Mouse (Mus musculus): ENCODE measurements around the gene Nsmce1. TPM values are rescaled to one million over a fixed set of nuclear protein-coding genes. Genes with fewer than 3 reads are reported as not detected.

Gene Nsmce1
- 33.7 and 39.8 TPM in 2 replicates for polyA plus RNA-seq (2011; ENCODE audit: insufficient read depth, insufficient read length, low read depth, missing spikeins)

- TF ChIP-seq EP300 (IDR thresholded peaks at IDR 0.05; ENCODE audit: insufficient read depth, low read depth, low read length), result no peak
- peak; percentile 23 for TF ChIP-seq POLR2A (IDR thresholded peaks at IDR 0.05; ENCODE audit: insufficient read depth, low read length)
- TF ChIP-seq CTCF (IDR thresholded peaks at IDR 0.05; ENCODE audit: low read depth, low read length), result no peak
- no peaks in the 10 kb centered on the region for H3K27me3 ChIP-seq (ENCODE audit: control insufficient read depth, insufficient read depth, low read length, poor library complexity, severe bottlenecking)
Measured at GRCm38 (mm10) chr7:125490947-125491735, at the start of gene Nsmce1. Gene Nsmce1, minus strand, starts transcription at chr7:125491596.

GRCm38 (mm10) chr7:125541026-125541425, 49.6 kb upstream of the Nsmce1 start:
- Histone ChIP-seq H3K9ac (ENCODE audit: low read depth, poor library complexity, severe bottlenecking) (no peak overlapping the region), H3K4me3 (ENCODE audit: low read depth, low read length) (no peak overlapping the region), H3K4me1 (ENCODE audit: control insufficient read depth, insufficient read depth, low read length) (no peaks in the 10 kb centered on the region), H3K27ac (ENCODE audit: insufficient read depth, low read length) (no peak overlapping the region), H3K36me3 (ENCODE audit: control insufficient read depth, insufficient read depth, low read length, poor library complexity, severe bottlenecking) (no peaks in the 10 kb centered on the region), H3K9me3 (replicated peaks; ENCODE audit: control insufficient read depth, insufficient read depth, low read length, poor library complexity, severe bottlenecking) (no peaks in the 10 kb centered on the region), H3K27me3 (ENCODE audit: control insufficient read depth, insufficient read depth, low read length, poor library complexity, severe bottlenecking) (no peaks in the 10 kb centered on the region)
- TF ChIP-seq POLR2A (IDR thresholded peaks at IDR 0.05; ENCODE audit: insufficient read depth, low read length), result no peak
- TF ChIP-seq CTCF (IDR thresholded peaks at IDR 0.05; ENCODE audit: low read depth, low read length), result no peak
- TF ChIP-seq EP300 (IDR thresholded peaks at IDR 0.05; ENCODE audit: insufficient read depth, low read depth, low read length), result no peak

More at GRCm38 (mm10) chr7:125490947-125491735, at the start of gene Nsmce1:
- no peaks in the 10 kb centered on the region for H3K36me3 ChIP-seq (ENCODE audit: control insufficient read depth, insufficient read depth, low read length, poor library complexity, severe bottlenecking)
- no peak within 1 kb of the TSS for H3K27ac ChIP-seq (ENCODE audit: insufficient read depth, low read length)
- no peaks in the 10 kb centered on the region for H3K4me1 ChIP-seq (ENCODE audit: control insufficient read depth, insufficient read depth, low read length)
- peak within 1 kb of the TSS; percentile 66 for H3K9ac ChIP-seq (ENCODE audit: low read depth, poor library complexity, severe bottlenecking)
- H3K4me3 ChIP-seq (ENCODE audit: low read depth, low read length), result peak within 1 kb of the TSS; percentile 93
- no peaks in the 10 kb centered on the region for H3K9me3 ChIP-seq (replicated peaks; ENCODE audit: control insufficient read depth, insufficient read depth, low read length, poor library complexity, severe bottlenecking)

- no peaks in the 10 kb centered on the region for H3K4me1 ChIP-seq (ENCODE audit: control insufficient read depth, insufficient read depth, low read length)
- no peak overlapping the region for H3K9ac ChIP-seq (ENCODE audit: low read depth, poor library complexity, severe bottlenecking)
- TF ChIP-seq POLR2A (IDR thresholded peaks at IDR 0.05; ENCODE audit: insufficient read depth, low read length) (no peak), CTCF (IDR thresholded peaks at IDR 0.05; ENCODE audit: low read depth, low read length) (no peak), EP300 (IDR thresholded peaks at IDR 0.05; ENCODE audit: insufficient read depth, low read depth, low read length) (no peak)
Measured at GRCm38 (mm10) chr7:125539351-125539750, 48.0 kb upstream of the Nsmce1 start.

GRCm38 (mm10) chr7:125527901-125528580, 36.6 kb upstream of the Nsmce1 start:
- no peaks in the 10 kb centered on the region for H3K36me3 ChIP-seq (ENCODE audit: control insufficient read depth, insufficient read depth, low read length, poor library complexity, severe bottlenecking)
- H3K4me3 ChIP-seq (ENCODE audit: low read depth, low read length), result no peak overlapping the region
- H3K4me1 ChIP-seq (ENCODE audit: control insufficient read depth, insufficient read depth, low read length), result no peaks in the 10 kb centered on the region
- no peaks in the 10 kb centered on the region for H3K27me3 ChIP-seq (ENCODE audit: control insufficient read depth, insufficient read depth, low read length, poor library complexity, severe bottlenecking)
- no peak for TF ChIP-seq CTCF (IDR thresholded peaks at IDR 0.05; ENCODE audit: low read depth, low read length)
- no peak overlapping the region for H3K9ac ChIP-seq (ENCODE audit: low read depth, poor library complexity, severe bottlenecking)
- no peak overlapping the region for H3K27ac ChIP-seq (ENCODE audit: insufficient read depth, low read length)
- H3K9me3 ChIP-seq (replicated peaks; ENCODE audit: control insufficient read depth, insufficient read depth, low read length, poor library complexity, severe bottlenecking), result no peaks in the 10 kb centered on the region; the same call in 1 of the 2 replicates

More at GRCm38 (mm10) chr7:125539351-125539750, 48.0 kb upstream of the Nsmce1 start:
- peaks cover 10% of the 10 kb centered on the region for H3K9me3 ChIP-seq (replicated peaks; ENCODE audit: control insufficient read depth, insufficient read depth, low read length, poor library complexity, severe bottlenecking)
- no peaks in the 10 kb centered on the region for H3K36me3 ChIP-seq (ENCODE audit: control insufficient read depth, insufficient read depth, low read length, poor library complexity, severe bottlenecking)
- H3K4me3 ChIP-seq (ENCODE audit: low read depth, low read length), result no peak overlapping the region
- H3K27ac ChIP-seq (ENCODE audit: insufficient read depth, low read length), result no peak overlapping the region
- H3K27me3 ChIP-seq (ENCODE audit: control insufficient read depth, insufficient read depth, low read length, poor library complexity, severe bottlenecking), result no peaks in the 10 kb centered on the region

- TF ChIP-seq CTCF (IDR thresholded peaks at IDR 0.05; ENCODE audit: low read depth, low read length) (no peak), POLR2A (IDR thresholded peaks at IDR 0.05; ENCODE audit: insufficient read depth, low read length) (no peak), EP300 (IDR thresholded peaks at IDR 0.05; ENCODE audit: insufficient read depth, low read depth, low read length) (no peak)
- Histone ChIP-seq H3K9ac (ENCODE audit: low read depth, poor library complexity, severe bottlenecking) (no peak overlapping the region), H3K4me1 (ENCODE audit: control insufficient read depth, insufficient read depth, low read length) (no peaks in the 10 kb centered on the region), H3K9me3 (replicated peaks; ENCODE audit: control insufficient read depth, insufficient read depth, low read length, poor library complexity, severe bottlenecking) (no peaks in the 10 kb centered on the region; the same call in 1 of the 2 replicates), H3K36me3 (ENCODE audit: control insufficient read depth, insufficient read depth, low read length, poor library complexity, severe bottlenecking) (no peaks in the 10 kb centered on the region), H3K27me3 (ENCODE audit: control insufficient read depth, insufficient read depth, low read length, poor library complexity, severe bottlenecking) (no peaks in the 10 kb centered on the region), H3K27ac (ENCODE audit: insufficient read depth, low read length) (no peak overlapping the region), H3K4me3 (ENCODE audit: low read depth, low read length) (no peak overlapping the region)
Measured at GRCm38 (mm10) chr7:125527186-125527585, 35.8 kb upstream of the Nsmce1 start.

- Histone ChIP-seq H3K4me1 (ENCODE audit: control insufficient read depth, insufficient read depth, low read length) (no peaks in the 10 kb centered on the region), H3K9ac (ENCODE audit: low read depth, poor library complexity, severe bottlenecking) (no peak overlapping the region), H3K27me3 (ENCODE audit: control insufficient read depth, insufficient read depth, low read length, poor library complexity, severe bottlenecking) (no peaks in the 10 kb centered on the region; the same call in 1 of the 2 replicates), H3K36me3 (ENCODE audit: control insufficient read depth, insufficient read depth, low read length, poor library complexity, severe bottlenecking) (no peaks in the 10 kb centered on the region), H3K27ac (ENCODE audit: insufficient read depth, low read length) (no peak overlapping the region), H3K4me3 (ENCODE audit: low read depth, low read length) (no peak overlapping the region), H3K9me3 (replicated peaks; ENCODE audit: control insufficient read depth, insufficient read depth, low read length, poor library complexity, severe bottlenecking) (no peaks in the 10 kb centered on the region; the same call in 1 of the 2 replicates)
- no peak for TF ChIP-seq POLR2A (IDR thresholded peaks at IDR 0.05; ENCODE audit: insufficient read depth, low read length)
- no peak for TF ChIP-seq CTCF (IDR thresholded peaks at IDR 0.05; ENCODE audit: low read depth, low read length)
- no peak for TF ChIP-seq EP300 (IDR thresholded peaks at IDR 0.05; ENCODE audit: insufficient read depth, low read depth, low read length)
Measured at GRCm38 (mm10) chr7:125523051-125523450, 31.7 kb upstream of the Nsmce1 start.

Measured in ES-Bruce4 (cell line).